Mouse (Mus musculus): Measurements from ENCODE around the gene Tmem131l. TPM values are rescaled to one million over a fixed set of nuclear protein-coding genes. Genes with fewer than 3 reads are reported as not detected.
A peak's percentile ranks its signal among the peaks of the same experiment; 100 is the strongest.

Gene Tmem131l
- polyA plus RNA-seq (2012; rRNA removed) = 10.3 and 13.2 TPM in 2 replicates

DNA sequence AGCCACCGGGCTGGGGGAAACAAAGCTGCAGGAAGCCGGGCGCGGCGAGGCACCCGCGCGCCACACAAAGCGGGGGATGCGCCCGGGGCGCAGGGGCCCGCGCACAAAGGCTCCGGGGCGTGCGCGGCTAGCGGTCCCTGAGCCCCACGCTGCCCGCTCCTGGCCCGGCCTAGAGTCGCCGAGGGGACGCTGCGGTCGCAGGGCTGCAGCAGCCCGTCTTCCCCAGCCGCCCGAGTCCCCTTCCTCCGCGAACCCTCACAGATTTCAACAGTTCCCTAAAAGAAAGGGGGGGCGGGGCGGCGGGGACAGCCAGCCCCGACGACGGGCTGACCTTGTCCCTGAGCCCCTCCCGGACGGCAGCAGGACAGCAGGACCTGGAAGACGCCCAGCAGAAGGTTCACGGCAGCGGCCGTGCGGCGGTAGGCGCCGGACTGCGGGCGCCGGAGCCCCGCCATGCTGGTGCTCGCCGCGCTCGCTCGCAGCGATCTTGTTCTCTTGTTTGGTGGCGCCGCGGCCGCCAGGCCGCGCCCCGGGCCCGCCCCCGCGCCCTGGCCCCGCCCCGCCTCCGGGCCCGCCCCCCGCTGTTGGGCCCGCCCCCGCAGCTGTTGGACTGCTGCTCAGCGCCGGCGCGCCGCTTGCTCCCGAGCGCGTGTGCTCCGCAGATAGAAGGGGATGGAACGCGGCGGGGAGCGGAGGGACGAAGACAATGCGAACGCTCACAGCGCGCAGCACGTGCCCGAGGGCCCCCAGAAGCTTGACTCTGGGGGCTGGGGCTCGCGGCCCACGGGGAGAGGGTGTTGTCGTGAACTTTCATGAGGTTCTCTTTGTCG, at the start of gene Tmem131l:
Tmem131l (minus strand) TSS at position 530 of the 830 bp plus-strand sequence.
- Histone ChIP-seq H3K36me3 (ENCODE audit: control insufficient read depth, insufficient read depth, low read length) (no peaks in the 10 kb centered on the region), H3K4me1 (ENCODE audit: control insufficient read depth, insufficient read depth, insufficient read length, low read length) (peaks cover 7% of the 10 kb centered on the region), H3K4me3 (ENCODE audit: low read depth, low read length) (peak within 1 kb of the TSS; percentile 98), H3K27ac (ENCODE audit: insufficient read depth, low read depth, low read length) (peak within 1 kb of the TSS; percentile 79), H3K27me3 (ENCODE audit: control insufficient read depth, insufficient read depth, low read length) (no peaks in the 10 kb centered on the region)
- TF ChIP-seq CTCF (IDR thresholded peaks at IDR 0.05; ENCODE audit: extremely low read depth, insufficient read length, insufficient replicate concordance, low read depth, low read length) = no peak
- peak; percentile 88 for TF ChIP-seq POLR2A (IDR thresholded peaks at IDR 0.05; ENCODE audit: low read depth, low read length)
- WGBS = 1% methylated on average over 100 of the region's 100 CpGs

GRCm38 (mm10) chr3:84086921-84087320, 46.9 kb upstream of the Tmem131l start:
- H3K4me3 ChIP-seq (ENCODE audit: low read depth, low read length) = no peak overlapping the region
- WGBS = 68% methylated on average over 2 of the region's 2 CpGs
- TF ChIP-seq POLR2A (IDR thresholded peaks at IDR 0.05; ENCODE audit: low read depth, low read length) (no peak), CTCF (IDR thresholded peaks at IDR 0.05; ENCODE audit: extremely low read depth, insufficient read length, insufficient replicate concordance, low read depth, low read length) (no peak)
- no peaks in the 10 kb centered on the region for H3K27me3 ChIP-seq (ENCODE audit: control insufficient read depth, insufficient read depth, low read length)
- H3K27ac ChIP-seq (ENCODE audit: insufficient read depth, low read depth, low read length) = no peak overlapping the region
- peaks cover 3% of the 10 kb centered on the region; the same call in 1 of the 2 replicates for H3K4me1 ChIP-seq (ENCODE audit: control insufficient read depth, insufficient read depth, insufficient read length, low read length)
- H3K36me3 ChIP-seq (ENCODE audit: control insufficient read depth, insufficient read depth, low read length) = no peaks in the 10 kb centered on the region

DNA sequence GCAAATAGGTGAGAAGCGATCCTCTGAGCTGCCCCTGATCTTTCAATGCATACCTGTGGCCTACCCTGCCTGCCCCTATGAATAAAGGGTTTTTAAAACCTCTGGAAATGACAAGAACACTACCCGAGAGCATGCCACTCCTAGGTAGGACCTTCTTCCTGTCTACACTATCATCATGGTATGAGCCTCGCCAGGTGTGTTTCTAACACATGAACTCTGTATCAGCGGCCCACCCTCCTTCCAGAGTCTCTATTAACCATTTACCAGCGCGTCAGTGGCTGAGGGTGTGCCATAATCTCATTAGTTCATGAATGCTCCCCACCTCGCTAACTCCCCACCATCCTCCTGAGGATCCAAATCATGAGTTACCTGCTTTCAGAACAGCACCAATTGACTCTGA, 46.4 kb upstream of the Tmem131l start:
- Histone ChIP-seq H3K27me3 (ENCODE audit: control insufficient read depth, insufficient read depth, low read length) (no peaks in the 10 kb centered on the region), H3K36me3 (ENCODE audit: control insufficient read depth, insufficient read depth, low read length) (no peaks in the 10 kb centered on the region), H3K27ac (ENCODE audit: insufficient read depth, low read depth, low read length) (no peak overlapping the region), H3K4me3 (ENCODE audit: low read depth, low read length) (no peak overlapping the region), H3K4me1 (ENCODE audit: control insufficient read depth, insufficient read depth, insufficient read length, low read length) (peaks cover 3% of the 10 kb centered on the region; the same call in 1 of the 2 replicates)
- 37% methylated on average over 7 of the region's 7 CpGs for WGBS
- TF ChIP-seq POLR2A (IDR thresholded peaks at IDR 0.05; ENCODE audit: low read depth, low read length) = no peak
- TF ChIP-seq CTCF (IDR thresholded peaks at IDR 0.05; ENCODE audit: extremely low read depth, insufficient read length, insufficient replicate concordance, low read depth, low read length) = no peak

DNA sequence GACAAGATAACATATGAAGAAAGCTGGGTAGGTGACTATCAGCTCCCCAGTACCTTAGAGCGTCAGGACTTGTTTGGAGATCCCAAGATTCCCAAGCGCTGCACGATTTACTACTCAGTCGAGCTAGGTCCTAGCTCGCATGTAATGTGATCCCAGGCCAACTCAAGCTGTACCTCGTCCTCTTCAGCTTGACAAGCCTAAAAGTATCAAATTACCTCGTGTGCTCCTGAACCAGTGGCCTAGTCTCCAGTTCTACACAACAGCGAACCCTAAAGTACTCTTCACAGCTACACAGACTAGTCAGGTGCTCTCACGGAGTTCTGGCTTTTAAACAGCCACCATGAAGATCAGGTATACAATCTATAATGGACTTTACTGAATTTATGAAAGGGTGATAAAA, 45.5 kb upstream of the Tmem131l start:
- TF ChIP-seq POLR2A (IDR thresholded peaks at IDR 0.05; ENCODE audit: low read depth, low read length) = no peak
- no peak for TF ChIP-seq CTCF (IDR thresholded peaks at IDR 0.05; ENCODE audit: extremely low read depth, insufficient read length, insufficient replicate concordance, low read depth, low read length)
- Histone ChIP-seq H3K4me1 (ENCODE audit: control insufficient read depth, insufficient read depth, insufficient read length, low read length) (peaks cover 3% of the 10 kb centered on the region; the same call in 1 of the 2 replicates), H3K4me3 (ENCODE audit: low read depth, low read length) (no peak overlapping the region), H3K36me3 (ENCODE audit: control insufficient read depth, insufficient read depth, low read length) (no peaks in the 10 kb centered on the region), H3K27ac (ENCODE audit: insufficient read depth, low read depth, low read length) (no peak overlapping the region), H3K27me3 (ENCODE audit: control insufficient read depth, insufficient read depth, low read length) (no peaks in the 10 kb centered on the region)
- WGBS = 75% methylated on average over 9 of the region's 9 CpGs

DNA sequence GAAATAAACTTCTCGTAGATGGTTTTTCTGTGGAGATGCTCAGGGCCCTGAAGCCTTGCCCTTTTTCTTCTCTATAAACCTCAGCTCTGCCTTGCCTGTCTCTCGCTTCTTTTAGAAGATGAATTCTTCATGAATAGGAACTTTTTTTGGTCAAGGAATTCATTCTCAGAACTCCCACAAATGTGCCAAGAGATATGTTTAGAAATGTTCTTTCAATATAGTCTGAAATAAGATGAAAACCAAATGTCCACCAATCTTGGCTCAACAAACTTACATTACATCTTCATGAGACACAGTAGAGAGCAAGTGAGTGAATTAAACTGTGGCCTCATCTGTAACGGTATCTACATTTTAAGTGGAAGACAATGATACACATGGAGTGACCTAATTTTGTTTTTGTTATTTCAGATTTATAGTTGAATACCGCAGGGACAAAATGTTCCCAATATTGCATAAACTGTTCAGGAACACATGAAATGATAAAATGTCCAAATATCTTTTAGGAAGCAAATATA, 41.3 kb upstream of the Tmem131l start:
- TF ChIP-seq CTCF (IDR thresholded peaks at IDR 0.05; ENCODE audit: extremely low read depth, insufficient read length, insufficient replicate concordance, low read depth, low read length) (no peak), POLR2A (IDR thresholded peaks at IDR 0.05; ENCODE audit: low read depth, low read length) (no peak)
- H3K27me3 ChIP-seq (ENCODE audit: control insufficient read depth, insufficient read depth, low read length) = no peaks in the 10 kb centered on the region
- H3K4me3 ChIP-seq (ENCODE audit: low read depth, low read length) = no peak overlapping the region
- no peaks in the 10 kb centered on the region for H3K36me3 ChIP-seq (ENCODE audit: control insufficient read depth, insufficient read depth, low read length)
- no peak overlapping the region for H3K27ac ChIP-seq (ENCODE audit: insufficient read depth, low read depth, low read length)
- 84% methylated on average over 4 of the region's 4 CpGs for WGBS
- peaks cover 4% of the 10 kb centered on the region; the same call in 1 of the 2 replicates for H3K4me1 ChIP-seq (ENCODE audit: control insufficient read depth, insufficient read depth, insufficient read length, low read length)

DNA sequence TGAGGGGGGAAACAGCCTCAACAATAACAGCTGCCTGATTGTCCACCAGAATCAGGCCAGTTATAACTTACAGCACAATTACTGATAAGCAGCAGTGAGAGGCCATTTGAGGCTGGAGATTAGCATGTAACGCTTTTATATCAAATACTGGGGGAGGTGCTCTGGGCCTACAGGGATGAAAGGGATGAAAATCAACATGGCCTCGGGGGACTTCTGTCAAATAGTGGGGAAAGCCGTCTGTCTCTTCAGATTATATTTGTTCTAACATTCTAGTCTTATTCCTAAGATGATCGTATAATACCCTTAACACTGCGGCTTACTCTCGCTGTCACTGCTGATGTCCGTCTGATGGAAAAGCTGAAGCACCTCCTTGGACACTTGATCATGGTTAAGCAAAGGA, 40.1 kb upstream of the Tmem131l start:
- WGBS = 85% methylated on average over 7 of the region's 7 CpGs
- Histone ChIP-seq H3K4me3 (ENCODE audit: low read depth, low read length) (no peak overlapping the region), H3K4me1 (ENCODE audit: control insufficient read depth, insufficient read depth, insufficient read length, low read length) (peaks cover 2% of the 10 kb centered on the region; the same call in 1 of the 2 replicates), H3K27me3 (ENCODE audit: control insufficient read depth, insufficient read depth, low read length) (no peaks in the 10 kb centered on the region), H3K36me3 (ENCODE audit: control insufficient read depth, insufficient read depth, low read length) (no peaks in the 10 kb centered on the region), H3K27ac (ENCODE audit: insufficient read depth, low read depth, low read length) (no peak overlapping the region)
- TF ChIP-seq CTCF (IDR thresholded peaks at IDR 0.05; ENCODE audit: extremely low read depth, insufficient read length, insufficient replicate concordance, low read depth, low read length) (no peak), POLR2A (IDR thresholded peaks at IDR 0.05; ENCODE audit: low read depth, low read length) (no peak)

GRCm38 (mm10) chr3:84077505-84077904, 37.5 kb upstream of the Tmem131l start:
- no peak overlapping the region for H3K27ac ChIP-seq (ENCODE audit: insufficient read depth, low read depth, low read length)
- no peak for TF ChIP-seq CTCF (IDR thresholded peaks at IDR 0.05; ENCODE audit: extremely low read depth, insufficient read length, insufficient replicate concordance, low read depth, low read length)
- no peak for TF ChIP-seq POLR2A (IDR thresholded peaks at IDR 0.05; ENCODE audit: low read depth, low read length)
- 85% methylated on average over 4 of the region's 4 CpGs for whole genome bisulfite sequencing

More at GRCm38 (mm10) chr3:84077505-84077904, 37.5 kb upstream of the Tmem131l start:
- no peaks in the 10 kb centered on the region for H3K36me3 ChIP-seq (ENCODE audit: control insufficient read depth, insufficient read depth, low read length)
- no peak overlapping the region for H3K4me3 ChIP-seq (ENCODE audit: low read depth, low read length)
- H3K4me1 ChIP-seq (ENCODE audit: control insufficient read depth, insufficient read depth, insufficient read length, low read length) = peaks cover 2% of the 10 kb centered on the region; the same call in 1 of the 2 replicates
- H3K27me3 ChIP-seq (ENCODE audit: control insufficient read depth, insufficient read depth, low read length) = no peaks in the 10 kb centered on the region
